21 mouse cellular contexts compared by ENCODE assay signal in genomic region chr1:13496386-13496785, GRCm38 (mm10).
DNase-seq lines count a peak whose midpoint lies in the region; ATAC-seq and TF ChIP-seq lines count a peak whose summit lies in the region.
"Had no signal": no experiment of that assay in that cellular context is flagged by ENCODE, and none has a peak within 500 bp of the region (broad histone marks: within the 10 kb centered on the region; RNA-seq: fewer than 3 reads in every experiment).

No protein-coding gene starts in this region.

- peak; percentile 79; the same call in 1 of the 2 replicates for ATAC-seq in lung, embryonic 14.5 days (ENCODE audit: insufficient read depth)
- peak; percentile 74 for ATAC-seq in lung, embryonic 16.5 days (ENCODE audit: low read depth)
- 0 out of 2 replicates have a peak, but pooled peaks have one; percentile 64 for ATAC-seq in stomach, embryonic 16.5 days (ENCODE audit: insufficient read depth, low FRiP score)
- no peak for ATAC-seq in liver, embryonic 12.5 days
- ATAC-seq: CD4-positive, CD25-positive, alpha-beta regulatory T cell, adult 4 months; forebrain, embryonic 15.5 days; hindbrain, postnatal 0 days had no signal

- H3K4me3 ChIP-seq in lung, embryonic 14.5 days (ENCODE audit: low read depth, low read length) = no peak overlapping the region
- H3K4me3 ChIP-seq in lung, embryonic 16.5 days (ENCODE audit: low read length) = no peak overlapping the region
- H3K4me3 ChIP-seq in stomach, embryonic 16.5 days (replicated peaks; ENCODE audit: low read length) = no peak overlapping the region
- no peak overlapping the region for H3K4me3 ChIP-seq in liver, embryonic 12.5 days
- no peak overlapping the region for H3K4me3 ChIP-seq in thymus, adult 2 months (ENCODE audit: control insufficient read depth, insufficient read depth, low read length)
- H3K4me3 ChIP-seq: embryonic facial prominence, embryonic 13.5 days; forebrain, embryonic 15.5 days; limb, embryonic 15.5 days had no signal

- H3K4me1 ChIP-seq in lung, embryonic 14.5 days (ENCODE audit: insufficient read depth) = no peaks in the 10 kb centered on the region
- no peaks in the 10 kb centered on the region for H3K4me1 ChIP-seq in lung, embryonic 16.5 days (replicated peaks; ENCODE audit: control insufficient read depth, insufficient read depth, low read length)
- H3K4me1 ChIP-seq in stomach, embryonic 16.5 days (ENCODE audit: control insufficient read depth, insufficient read depth, low read length) = no peaks in the 10 kb centered on the region
- no peaks in the 10 kb centered on the region for H3K4me1 ChIP-seq in liver, embryonic 12.5 days
- H3K4me1 ChIP-seq in thymus, adult 2 months (replicated peaks; ENCODE audit: control insufficient read depth, insufficient read depth, low read length) = peaks cover 4% of the 10 kb centered on the region; the same call in 1 of the 2 replicates

- DNase-seq in embryo, embryonic 11 days = peak; percentile 13
- no peak for DNase-seq in embryo, embryonic 10.5 days (ENCODE audit: low spot score)
- peak; percentile 59 for DNase-seq in lung, embryonic 14.5 days
- DNase-seq in lung, postnatal 4 days = no peak
- DNase-seq in thymus, adult 2 months = no peak
- DNase-seq: adrenal gland, postnatal 25 days; cerebellum, adult 18-20 months; cerebellum, postnatal 25 days; gastrocnemius, postnatal 25 days; kidney, adult 8-10 months; right cerebral cortex, postnatal 25 days; thymus, postnatal 36 days had no signal

- H3K4me2 ChIP-seq in lung, embryonic 14.5 days = no peak overlapping the region
- H3K4me2 ChIP-seq in lung, embryonic 16.5 days (ENCODE audit: low read depth, low read length) = no peak overlapping the region
- H3K4me2 ChIP-seq in stomach, embryonic 16.5 days (ENCODE audit: low read depth, low read length) = no peak overlapping the region
- no peak overlapping the region for H3K4me2 ChIP-seq in liver, embryonic 12.5 days
- H3K4me2 ChIP-seq: embryonic facial prominence, embryonic 13.5 days; forebrain, embryonic 15.5 days; limb, embryonic 15.5 days had no signal

- no peaks in the 10 kb centered on the region for H3K9me3 ChIP-seq in lung, embryonic 14.5 days (ENCODE audit: low read depth, low read length)
- no peaks in the 10 kb centered on the region for H3K9me3 ChIP-seq in lung, embryonic 16.5 days (ENCODE audit: control insufficient read depth, low read length)
- no peaks in the 10 kb centered on the region for H3K9me3 ChIP-seq in stomach, embryonic 16.5 days (replicated peaks; ENCODE audit: control insufficient read depth, low read length)
- no peaks in the 10 kb centered on the region for H3K9me3 ChIP-seq in liver, embryonic 12.5 days (replicated peaks)
- H3K9me3 ChIP-seq: embryonic facial prominence, embryonic 13.5 days; forebrain, embryonic 15.5 days; G1E; limb, embryonic 15.5 days had no signal

- TF ChIP-seq CTCF in lung, embryonic 14.5 days (IDR thresholded peaks at IDR 0.05; ENCODE audit: low read depth) = no peak
- TF ChIP-seq CTCF in thymus, adult 2 months (IDR thresholded peaks at IDR 0.05; ENCODE audit: borderline replicate concordance, control insufficient read depth, extremely low read depth, insufficient read depth, low read length, poor library complexity) = no peak

- no peak for TF ChIP-seq POLR2A in thymus, adult 2 months (IDR thresholded peaks at IDR 0.05; ENCODE audit: control insufficient read depth, extremely low read depth, insufficient read depth, low read length, poor library complexity)

- H3K27me3 ChIP-seq in lung, embryonic 14.5 days (ENCODE audit: insufficient read depth, low read length) = no peaks in the 10 kb centered on the region
- no peaks in the 10 kb centered on the region; the same call in 1 of the 2 replicates for H3K27me3 ChIP-seq in lung, embryonic 16.5 days (ENCODE audit: control insufficient read depth, insufficient read depth, low read depth, low read length)
- H3K27me3 ChIP-seq in stomach, embryonic 16.5 days (ENCODE audit: control insufficient read depth, insufficient read depth, low read length) = no peaks in the 10 kb centered on the region
- H3K27me3 ChIP-seq in liver, embryonic 12.5 days (replicated peaks) = peaks cover 8% of the 10 kb centered on the region
- H3K27me3 ChIP-seq in thymus, adult 2 months (ENCODE audit: control insufficient read depth, insufficient read depth, low read length) = no peaks in the 10 kb centered on the region; the same call in 1 of the 2 replicates
- H3K27me3 ChIP-seq: forebrain, embryonic 15.5 days had no signal

- no peak overlapping the region for H3K9ac ChIP-seq in lung, embryonic 14.5 days
- H3K9ac ChIP-seq in lung, embryonic 16.5 days (ENCODE audit: low read length) = no peak overlapping the region
- H3K9ac ChIP-seq in stomach, embryonic 16.5 days (ENCODE audit: low read length) = no peak overlapping the region
- H3K9ac ChIP-seq in liver, embryonic 12.5 days = no peak overlapping the region
- H3K9ac ChIP-seq: embryonic facial prominence, embryonic 13.5 days; forebrain, embryonic 15.5 days; limb, embryonic 15.5 days had no signal

- H3K27ac ChIP-seq in lung, embryonic 14.5 days (ENCODE audit: low read depth) = no peak overlapping the region
- no peak overlapping the region for H3K27ac ChIP-seq in lung, embryonic 16.5 days (ENCODE audit: low read length)
- no peak overlapping the region for H3K27ac ChIP-seq in stomach, embryonic 16.5 days (ENCODE audit: low read length)
- H3K27ac ChIP-seq in liver, embryonic 12.5 days = no peak overlapping the region
- no peak overlapping the region for H3K27ac ChIP-seq in thymus, adult 2 months (ENCODE audit: control insufficient read depth, insufficient read depth, low read length)
- H3K27ac ChIP-seq: embryonic facial prominence, embryonic 13.5 days; forebrain, embryonic 15.5 days; hindbrain, postnatal 0 days; limb, embryonic 15.5 days had no signal

- 16% methylated on average over 2 of the region's 2 CpGs for WGBS in lung, embryonic 14.5 days
- WGBS in lung, embryonic 16.5 days = 3% methylated on average over 2 of the region's 2 CpGs
- WGBS in stomach, embryonic 16.5 days = 18% methylated on average over 2 of the region's 2 CpGs
- WGBS in liver, embryonic 12.5 days (ENCODE audit: insufficient replicate concordance) = 7% methylated on average over 2 of the region's 2 CpGs
- WGBS in thymus, adult 2 months = 52% methylated on average over 2 of the region's 2 CpGs

- no peaks in the 10 kb centered on the region for H3K36me3 ChIP-seq in lung, embryonic 14.5 days (ENCODE audit: insufficient read depth)
- no peaks in the 10 kb centered on the region for H3K36me3 ChIP-seq in lung, embryonic 16.5 days (ENCODE audit: control insufficient read depth, insufficient read depth, low read length)
- H3K36me3 ChIP-seq in stomach, embryonic 16.5 days (ENCODE audit: control insufficient read depth, insufficient read depth, low read length) = no peaks in the 10 kb centered on the region
- no peaks in the 10 kb centered on the region for H3K36me3 ChIP-seq in liver, embryonic 12.5 days
- H3K36me3 ChIP-seq in thymus, adult 2 months (ENCODE audit: control insufficient read depth, insufficient read depth, low read length) = no peaks in the 10 kb centered on the region
- H3K36me3 ChIP-seq: embryonic facial prominence, embryonic 13.5 days; forebrain, embryonic 15.5 days; G1E; limb, embryonic 15.5 days had no signal

Comparison
In these comparisons a context has a peak if more than half of its experiments do, and no peak if none do; other contexts are left out.
1. DNase-seq: peak in embryo, embryonic 11 days (single experiment) and lung, embryonic 14.5 days (single experiment); none in embryo, embryonic 10.5 days (single experiment), lung, postnatal 4 days (0 of 2) and thymus, adult 2 months (single experiment).